Mouse (Mus musculus) bone marrow, adult 2 months (tissue): ENCODE results near the gene Aym1.

ENCODE experiments used
- CTCF ChIP-seq: fragments of 200-500 bp; IDR thresholded peaks from 2 replicates; pipeline ENCODE4 v1.5.1; 2011; ENCODE audit warnings: low read length, control low read depth; ENCODE audit not compliant: control insufficient read depth, insufficient read depth
- POLR2A ChIP-seq: fragments of 200-500 bp; IDR thresholded peaks from 2 replicates; pipeline ENCODE4 v1.6.1; 2011; ENCODE audit warnings: low read depth, mild to moderate bottlenecking, control low read depth, low read length, borderline replicate concordance; ENCODE audit not compliant: control insufficient read depth

GRCm38 (mm10) chr5:113379416-113379815, 22.3 kb downstream of the Aym1 start:
- TF ChIP-seq POLR2A: no peak
- TF ChIP-seq CTCF: no peak
